ENCODE assay signal across 8 mouse cellular contexts in genomic region chr2:166629941-166630674, GRCm38 (mm10).
DNase-seq lines count a peak whose midpoint lies in the region; ATAC-seq lines count a peak whose summit lies in the region.

No protein-coding gene starts in this region.

- DNase-seq in heart, adult 11 months = peak; percentile 98
- DNase-seq in heart, postnatal 25 days (ENCODE audit: low spot score) = no peak
- peak; percentile 36 for DNase-seq in A20 (ENCODE audit: low read depth, low spot score)
- no peak for DNase-seq in heart, embryonic 10.5 days (ENCODE audit: low spot score)
- DNase-seq in liver, embryonic 13.5 days = peak; percentile 23
- peak; percentile 83 for DNase-seq in thymus, postnatal 4 days
- DNase-seq in testis, postnatal 14 days (ENCODE audit: low spot score) = no peak
- DNase-seq in right cerebral cortex, postnatal 4 days = no peak

- peaks cover 8% of the 10 kb centered on the region for H3K4me1 ChIP-seq in heart, embryonic 10.5 days
- peaks cover 35% of the 10 kb centered on the region for H3K4me1 ChIP-seq in liver, embryonic 13.5 days (replicated peaks)

- H3K27me3 ChIP-seq in heart, embryonic 10.5 days (ENCODE audit: insufficient read depth, poor library complexity, severe bottlenecking) = no peaks in the 10 kb centered on the region
- H3K27me3 ChIP-seq in liver, embryonic 13.5 days = no peaks in the 10 kb centered on the region

- no peak overlapping the region for H3K4me2 ChIP-seq in liver, embryonic 13.5 days

- H3K4me3 ChIP-seq in heart, embryonic 10.5 days = no peak overlapping the region
- H3K4me3 ChIP-seq in liver, embryonic 13.5 days (replicated peaks) = no peak overlapping the region

- 76% methylated on average over 17 of the region's 17 CpGs for WGBS in heart, embryonic 10.5 days
- 58% methylated on average over 17 of the region's 17 CpGs for WGBS in liver, embryonic 13.5 days (ENCODE audit: insufficient replicate concordance)

- H3K27ac ChIP-seq in heart, embryonic 10.5 days = 0 out of 2 replicates have a peak overlapping the region, but pooled peaks have one; percentile 19
- no peak overlapping the region for H3K27ac ChIP-seq in liver, embryonic 13.5 days

- H3K9me3 ChIP-seq in heart, embryonic 10.5 days = no peaks in the 10 kb centered on the region
- no peaks in the 10 kb centered on the region for H3K9me3 ChIP-seq in liver, embryonic 13.5 days (replicated peaks)

- ATAC-seq in liver, embryonic 13.5 days (ENCODE audit: low read depth) = no peak

- no peak overlapping the region for H3K9ac ChIP-seq in liver, embryonic 13.5 days

- intact Hi-C loops in heart, postnatal 25 days (cut with DNase I) = no loop called here

- peaks cover 26% of the 10 kb centered on the region for H3K36me3 ChIP-seq in heart, embryonic 10.5 days
- peaks cover 26% of the 10 kb centered on the region for H3K36me3 ChIP-seq in liver, embryonic 13.5 days

Comparison
In these comparisons a context has a peak if more than half of its experiments do, and no peak if none do; other contexts are left out.
1. DNase-seq: peak in heart, adult 11 months (single experiment), A20 (single experiment), liver, embryonic 13.5 days (single experiment) and thymus, postnatal 4 days (single experiment); none in heart, postnatal 25 days (single experiment), heart, embryonic 10.5 days (single experiment), testis, postnatal 14 days (single experiment) and right cerebral cortex, postnatal 4 days (single experiment).